Mouse (Mus musculus): ENCODE measurements around the gene Hbs1l.

DNA sequence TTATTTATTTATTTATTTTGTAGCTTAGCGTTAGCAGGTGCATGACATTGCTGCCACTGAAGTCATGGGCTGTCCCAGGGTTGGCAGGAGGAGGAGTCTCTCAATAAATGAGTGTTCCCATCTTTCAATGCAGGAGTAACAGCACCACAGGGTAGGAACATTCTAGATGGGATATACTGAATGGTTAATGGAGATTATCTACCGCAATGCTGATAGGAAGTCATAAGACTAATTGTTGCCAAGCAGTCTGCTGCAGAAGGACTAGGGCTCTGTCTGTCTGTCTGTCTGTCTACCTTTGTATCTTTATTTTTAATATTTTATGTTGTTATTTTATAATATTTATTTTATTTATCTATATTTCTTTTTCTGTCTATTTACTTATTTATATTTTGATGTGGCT is 24.5 kb upstream of the Hbs1l start:
- no peak for TF ChIP-seq CTCF (IDR thresholded peaks at IDR 0.05; ENCODE audit: low read depth)
- no peak for TF ChIP-seq EP300 (IDR thresholded peaks at IDR 0.05; ENCODE audit: low read depth)
